Mouse (Mus musculus): ENCODE measurements at regions not wholly inside any gene's neighbourhood (a gene's known extent, or its start where the extent isn't known, plus 50 kb on each side); places are given as distances from the start of the nearest gene placed in this dataset.
"Not testable (repeated sequence)": the region's sequence is repeated elsewhere in the genome, so short reads cannot be mapped to it uniquely, and the experiment has no call there.

GRCm38 (mm10) chr8:26762942-26763778 lies 214.0 kb upstream of the Zfp703 start:
- no peak for DNase-seq

- no peak for DNase-seq
Measured at GRCm38 (mm10) chr8:26768474-26769229, 208.5 kb upstream of the Zfp703 start.

GRCm38 (mm10) chr8:26770424-26770886 lies 206.7 kb upstream of the Zfp703 start:
- DNase-seq, result no peak

- DNase-seq, result no peak
Measured at GRCm38 (mm10) chr8:26778917-26779537, 198.1 kb upstream of the Zfp703 start.

- DNase-seq, result no peak
Measured at GRCm38 (mm10) chr8:26780515-26780914, 196.6 kb upstream of the Zfp703 start.

GRCm38 (mm10) chr8:26782936-26783335 lies 194.2 kb upstream of the Zfp703 start:
- not testable (repeated sequence) for DNase-seq

GRCm38 (mm10) chr8:26784381-26784780 lies 192.7 kb upstream of the Zfp703 start:
- no peak for DNase-seq

- no peak for DNase-seq
Measured at GRCm38 (mm10) chr8:26791795-26792194, 185.3 kb upstream of the Zfp703 start.

- DNase-seq, result no peak
Measured at GRCm38 (mm10) chr8:26793606-26794292, 183.4 kb upstream of the Zfp703 start.

GRCm38 (mm10) chr8:26794411-26794810 lies 182.7 kb upstream of the Zfp703 start:
- DNase-seq, result no peak

- DNase-seq, result no peak
Measured at GRCm38 (mm10) chr8:26795616-26796015, 181.5 kb upstream of the Zfp703 start.

GRCm38 (mm10) chr8:26799814-26800213 lies 177.3 kb upstream of the Zfp703 start:
- no peak for DNase-seq

- no peak for DNase-seq
Measured at GRCm38 (mm10) chr8:26804089-26804488, 173.0 kb upstream of the Zfp703 start.

GRCm38 (mm10) chr8:26804901-26805341 lies 172.2 kb upstream of the Zfp703 start:
- DNase-seq, result no peak

- no peak for DNase-seq
Measured at GRCm38 (mm10) chr8:26805371-26805821, 171.7 kb upstream of the Zfp703 start.

GRCm38 (mm10) chr8:26808111-26808651 lies 168.9 kb upstream of the Zfp703 start:
- no peak for DNase-seq

GRCm38 (mm10) chr8:26808771-26809170 lies 168.4 kb upstream of the Zfp703 start:
- no peak for DNase-seq

- no peak for DNase-seq
Measured at GRCm38 (mm10) chr8:26809943-26810342, 167.2 kb upstream of the Zfp703 start.

- DNase-seq, result no peak
Measured at GRCm38 (mm10) chr8:26811533-26812236, 165.4 kb upstream of the Zfp703 start.

- no peak for DNase-seq
Measured at GRCm38 (mm10) chr8:26813198-26813815, 163.8 kb upstream of the Zfp703 start.

- no peak for DNase-seq
Measured at GRCm38 (mm10) chr8:26815020-26815584, 162.0 kb upstream of the Zfp703 start.

Data from thymus, adult 18-20 months (tissue).